Mouse (Mus musculus) CD4-positive, CD25-positive, alpha-beta regulatory T cell, adult 4 months (primary cell): ENCODE results near the gene Sbk1. TPM values are rescaled to one million over a fixed set of nuclear protein-coding genes. Genes with fewer than 3 reads are reported as not detected.

Experiments used
- ATAC-seq: one replicate; pipeline ENCODE4 v1.8.0; 2017
- polyA plus RNA-seq, 2 experiments: library from polyadenylated mRNA; unstranded; fragments of 100-300 nt; shearing (Covaris generic); gene quantifications; one replicate each; pipeline ENCODE4 v1.2.1; 2017

Gene Sbk1
- 1 to 10 TPM; 2.7 to 5.0 TPM for polyA plus RNA-seq

- peak; percentile 74 for ATAC-seq
Measured at GRCm38 (mm10) chr7:126271712-126272683, at the start of gene Sbk1. Sbk1 (plus strand) TSS chr7:126272619.

- ATAC-seq: peak; percentile 56
Measured at GRCm38 (mm10) chr7:126222753-126223152, 49.7 kb upstream of the Sbk1 start.

- ATAC-seq: no peak
Measured at GRCm38 (mm10) chr7:126226136-126226535, 46.3 kb upstream of the Sbk1 start.

- peak; percentile 37 for ATAC-seq
Measured at GRCm38 (mm10) chr7:126230357-126231148, 41.9 kb upstream of the Sbk1 start.

DNA sequence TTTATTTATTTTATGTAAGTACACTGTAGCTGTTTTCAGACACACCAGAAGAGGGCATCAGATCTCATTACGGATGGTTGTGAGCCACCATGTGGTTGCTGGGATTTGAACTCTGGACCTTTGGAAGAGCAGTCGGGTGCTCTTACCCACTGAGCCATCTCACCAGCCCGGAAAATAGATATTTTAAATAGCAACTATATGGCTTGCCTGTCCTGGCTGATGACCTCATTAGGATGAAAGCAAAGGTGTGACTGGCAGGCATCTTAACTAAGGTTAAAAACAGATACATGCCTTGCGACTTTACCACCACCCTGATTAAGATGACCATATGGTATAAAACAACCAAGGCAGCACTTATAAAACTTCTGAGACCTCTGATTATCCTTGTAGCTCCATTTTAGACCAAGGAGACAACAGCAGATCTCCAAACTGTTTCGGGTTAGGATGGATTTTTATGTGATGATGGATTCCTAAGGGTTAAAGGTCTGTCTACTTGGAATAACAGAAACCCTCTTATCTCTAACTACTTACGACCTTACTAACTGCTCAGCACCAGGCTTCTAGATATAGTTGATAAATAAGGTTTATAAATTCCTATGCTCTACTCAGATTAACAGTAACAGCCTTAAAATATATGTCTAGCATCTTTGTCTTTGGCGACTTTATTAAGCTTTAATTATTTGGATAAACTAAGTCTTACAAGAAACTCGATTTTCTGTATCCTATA lies 39.9 kb upstream of the Sbk1 start:
- no peak for ATAC-seq

GRCm38 (mm10) chr7:126234611-126235010 lies 37.8 kb upstream of the Sbk1 start:
- ATAC-seq: no peak

- no peak for ATAC-seq
Measured at GRCm38 (mm10) chr7:126236083-126236793, 36.2 kb upstream of the Sbk1 start.

GRCm38 (mm10) chr7:126236794-126237192 lies 35.6 kb upstream of the Sbk1 start:
- ATAC-seq: no peak

- ATAC-seq: no peak
Measured at GRCm38 (mm10) chr7:126240814-126241360, 31.5 kb upstream of the Sbk1 start.

DNA sequence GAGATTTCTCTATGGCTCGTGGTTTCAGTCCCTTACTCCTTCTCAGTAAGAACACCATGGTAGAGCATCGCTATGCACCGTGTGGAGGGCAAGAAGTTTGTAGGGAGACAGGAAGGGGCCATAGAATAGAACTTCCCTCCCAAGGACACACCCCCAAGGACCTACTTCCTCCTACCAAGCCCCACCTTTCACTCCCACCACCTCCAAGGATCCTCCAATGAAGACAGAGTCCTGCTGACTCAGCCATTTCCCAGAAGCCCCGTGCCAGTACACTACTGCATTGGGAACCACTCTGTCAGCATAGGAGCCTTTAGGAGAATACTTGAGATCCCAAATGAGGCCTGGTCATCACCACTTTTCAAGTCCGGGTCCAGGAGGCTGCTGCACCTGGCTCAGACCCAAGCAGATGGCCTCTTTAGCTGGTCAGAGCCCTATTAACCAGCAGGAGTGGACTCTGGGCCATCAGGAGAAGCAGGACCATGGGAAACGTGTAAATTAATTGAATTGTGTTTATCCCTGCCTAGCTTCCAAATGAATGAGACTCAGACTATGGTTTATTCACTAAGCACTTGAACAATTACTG lies 28.2 kb upstream of the Sbk1 start:
- ATAC-seq: no peak

- ATAC-seq: no peak
Measured at GRCm38 (mm10) chr7:126248088-126248487, 24.3 kb upstream of the Sbk1 start.

DNA sequence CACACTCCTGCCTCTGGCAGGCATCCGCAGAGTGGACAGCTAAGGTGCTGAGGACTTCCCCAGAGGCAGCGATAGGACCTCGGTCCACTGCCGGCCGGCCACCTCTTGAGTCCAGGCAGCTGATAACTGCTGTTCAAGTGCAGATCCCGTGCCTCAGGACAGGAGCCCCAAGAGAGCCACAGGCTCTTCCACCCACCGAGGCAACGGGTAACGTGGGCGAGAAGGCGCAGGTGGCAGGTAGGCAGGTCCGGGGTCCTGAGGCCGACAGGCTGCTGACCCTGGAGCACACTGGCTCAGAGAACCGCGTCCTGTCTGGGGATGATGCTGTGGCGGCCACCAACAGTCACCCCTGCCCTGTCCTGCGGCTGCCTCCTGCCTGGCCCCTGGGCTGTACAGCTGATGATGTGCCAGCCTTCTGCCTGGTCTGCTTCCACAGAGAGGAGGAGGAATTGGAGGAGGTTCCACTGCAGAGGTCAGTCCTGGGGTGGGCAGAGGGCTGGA lies 23.7 kb upstream of the Sbk1 start:
- no peak for ATAC-seq

DNA sequence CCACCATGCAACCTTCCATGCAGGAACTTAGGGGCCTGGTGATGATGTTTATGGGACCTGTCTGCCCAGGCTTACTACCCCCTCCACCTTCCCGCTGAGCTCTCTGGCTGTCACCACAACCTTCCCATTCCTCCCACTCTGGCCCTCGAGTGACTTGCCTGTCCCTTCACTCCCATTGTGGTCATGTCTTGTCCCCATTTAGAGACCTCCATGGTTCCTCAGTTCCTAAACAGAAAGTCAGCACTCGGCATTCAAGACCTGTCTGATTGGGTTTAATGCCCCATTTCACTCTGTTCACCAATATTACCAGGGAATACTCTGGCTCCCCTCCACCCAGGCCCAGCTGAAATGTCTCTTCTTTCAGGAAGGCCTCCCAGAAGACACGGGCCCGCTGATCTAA lies 23.3 kb upstream of the Sbk1 start:
- no peak for ATAC-seq

GRCm38 (mm10) chr7:126249986-126250385 lies 22.4 kb upstream of the Sbk1 start:
- no peak for ATAC-seq

DNA sequence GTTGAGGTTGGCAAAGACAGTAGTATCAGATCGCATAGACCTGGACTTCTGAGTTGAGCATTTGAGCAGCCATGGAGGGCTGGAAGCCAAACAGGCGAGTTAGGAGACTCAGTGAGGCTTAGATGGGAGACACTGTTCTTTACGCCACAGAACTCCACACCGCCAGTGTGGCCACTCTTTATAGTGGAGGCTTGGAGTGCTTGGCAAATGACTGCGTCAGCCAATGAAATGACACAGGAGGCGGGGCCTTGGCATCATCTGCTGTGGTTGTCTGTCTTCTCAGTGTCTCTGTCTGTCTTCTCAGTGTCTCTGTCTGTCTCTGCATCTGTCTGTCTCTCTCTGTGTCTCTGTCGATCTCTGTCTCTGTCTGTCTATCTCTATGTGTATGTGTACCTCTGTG lies 21.9 kb upstream of the Sbk1 start:
- no peak for ATAC-seq

DNA sequence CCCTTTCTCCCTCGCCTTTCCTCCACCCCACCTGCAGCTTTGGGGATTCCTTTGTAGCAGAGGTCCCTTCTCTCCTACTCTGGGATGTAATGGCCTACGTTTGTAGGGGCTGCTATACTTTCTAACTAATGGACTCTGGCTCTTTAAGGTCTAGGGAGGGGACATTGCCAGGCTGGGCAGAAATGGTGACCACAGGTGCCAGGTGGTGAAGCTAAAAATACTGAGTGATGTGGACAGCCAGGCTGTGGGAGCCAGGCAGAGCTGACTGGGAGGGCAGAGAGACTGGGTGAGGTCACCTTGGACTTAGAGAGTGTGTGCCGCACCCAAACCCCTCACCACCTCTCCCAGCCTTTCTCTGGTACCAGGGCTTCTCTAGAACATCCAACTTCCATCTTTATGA lies 20.7 kb upstream of the Sbk1 start:
- no peak for ATAC-seq

- ATAC-seq: no peak
Measured at GRCm38 (mm10) chr7:126252230-126252629, 20.2 kb upstream of the Sbk1 start.

DNA sequence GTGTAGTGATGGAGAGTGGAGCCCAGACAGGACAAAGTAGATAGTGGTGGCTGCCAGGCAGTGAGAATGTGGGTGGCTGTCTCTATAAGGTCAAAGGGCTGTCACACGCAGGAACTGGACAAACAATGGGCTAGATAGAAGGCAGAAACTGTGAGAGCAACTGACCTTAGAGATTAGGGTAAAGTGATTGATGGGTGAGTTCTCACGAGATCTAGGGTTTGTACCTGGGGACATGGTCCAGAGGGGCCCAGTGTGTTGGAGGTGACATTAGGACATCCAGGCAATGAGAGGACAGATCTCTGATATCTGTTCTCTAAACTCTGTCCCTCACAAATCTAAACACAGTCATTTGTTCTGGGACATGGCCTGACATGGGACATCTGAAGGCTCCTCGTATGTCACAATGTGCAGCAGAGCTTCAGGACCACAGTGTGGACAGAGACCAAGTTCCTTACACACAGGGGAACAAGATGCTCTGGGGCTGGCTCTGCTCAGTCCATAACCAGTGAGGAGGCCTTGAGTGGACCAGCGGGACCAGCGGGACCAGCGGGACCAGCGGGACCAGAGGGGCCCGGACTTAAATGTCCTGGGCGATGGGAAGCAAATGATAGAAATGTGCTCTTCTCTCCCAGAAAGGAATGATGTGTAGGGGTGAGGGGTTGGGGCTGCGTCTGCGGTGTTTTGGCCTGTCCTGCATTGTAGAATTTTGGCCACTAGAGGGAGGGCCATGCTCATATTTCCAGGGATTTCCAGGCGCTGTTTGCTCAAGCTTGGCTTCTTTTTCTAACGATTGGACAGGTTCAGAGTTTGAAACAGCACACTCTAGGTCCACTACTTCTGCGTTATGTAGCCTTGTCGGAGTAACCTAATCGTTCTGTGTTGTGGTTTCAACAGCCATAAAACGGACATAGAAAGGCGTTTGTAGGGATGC lies 11.9 kb upstream of the Sbk1 start:
- peak; percentile 89 for ATAC-seq

DNA sequence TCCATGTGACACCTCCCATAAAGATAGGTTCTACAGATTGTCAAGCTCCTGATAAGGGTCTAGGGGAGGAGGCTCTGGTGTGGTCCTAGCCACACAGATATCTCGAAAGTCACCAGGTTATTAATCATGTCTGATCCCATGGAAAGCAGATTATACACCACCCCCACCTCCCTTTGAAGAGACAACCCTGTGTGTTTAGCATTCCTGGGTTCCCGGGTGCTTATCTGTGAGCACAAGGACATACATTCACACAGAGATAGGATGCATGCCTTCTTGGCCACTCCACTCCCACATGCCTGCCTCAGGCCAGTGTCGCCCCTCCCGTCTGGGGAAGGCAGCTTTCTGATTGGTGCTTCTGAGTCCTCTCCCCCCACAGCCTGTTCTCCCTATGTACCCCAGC lies 10.6 kb upstream of the Sbk1 start:
- ATAC-seq: no peak

DNA sequence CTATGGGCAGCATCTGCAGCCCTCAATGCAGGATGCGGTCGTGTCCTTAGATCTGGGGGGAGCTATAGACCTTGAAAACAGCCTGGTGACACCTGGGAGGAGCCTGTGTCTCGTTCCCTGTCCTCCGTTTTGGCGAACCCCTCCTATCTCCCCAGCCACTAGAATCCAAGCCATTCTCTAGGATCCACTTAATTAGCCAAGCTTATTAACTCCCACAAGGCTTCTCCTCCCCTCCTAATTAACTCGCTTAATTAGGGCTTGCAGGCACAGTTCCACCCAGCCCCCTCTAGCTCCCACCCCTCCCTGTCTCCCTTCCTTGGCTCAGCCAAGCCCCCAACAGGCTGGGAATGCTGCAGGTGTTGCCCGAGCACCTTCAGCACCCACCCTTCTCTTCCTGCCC lies 8.5 kb upstream of the Sbk1 start:
- no peak for ATAC-seq
